Mouse (Mus musculus) liver, embryonic 12.5 days (tissue): ENCODE measurements around the gene Atp7b. TPM values are rescaled to one million over a fixed set of nuclear protein-coding genes. Genes with fewer than 3 reads are reported as not detected.

Source experiments
- ATAC-seq: fragments of 200-750 bp; cut with Nextera tagmentation; 2 replicates; pipeline ENCODE4 v1.8.0; 2017; ENCODE audit warnings: moderate number of reproducible peaks, mild to moderate bottlenecking, moderate library complexity
- H3K27ac ChIP-seq: fragments of 300-500 bp; sonication (generic); 2 replicates; pipeline ENCODE4 v1.5.1; 2016; ENCODE audit warnings: mild to moderate bottlenecking
- H3K27me3 ChIP-seq: fragments of 300-500 bp; sonication (generic); replicated peaks from 2 replicates; pipeline ENCODE4 v1.6.1; 2016; ENCODE audit warnings: mild to moderate bottlenecking, moderate library complexity
- H3K36me3 ChIP-seq: fragments of 300-500 bp; sonication (generic); 2 replicates; pipeline ENCODE4 v1.6.1; 2016; ENCODE audit warnings: mild to moderate bottlenecking, moderate library complexity
- H3K4me1 ChIP-seq: fragments of 300-500 bp; sonication (generic); 2 replicates; pipeline ENCODE4 v1.6.1; 2016
- H3K4me2 ChIP-seq: fragments of 300-500 bp; sonication (generic); 2 replicates; pipeline ENCODE4 v1.6.1; 2016; ENCODE audit warnings: mild to moderate bottlenecking, moderate library complexity
- H3K4me3 ChIP-seq: fragments of 300-500 bp; sonication (generic); 2 replicates; pipeline ENCODE4 v1.5.1; 2016; ENCODE audit warnings: mild to moderate bottlenecking, moderate library complexity
- H3K9ac ChIP-seq: fragments of 300-500 bp; sonication (generic); 2 replicates; pipeline ENCODE4 v1.6.1; 2016; ENCODE audit warnings: mild to moderate bottlenecking, moderate library complexity
- H3K9me3 ChIP-seq: fragments of 300-500 bp; sonication (generic); replicated peaks from 2 replicates; pipeline ENCODE4 v1.6.1; 2016; ENCODE audit warnings: mild to moderate bottlenecking, moderate library complexity
- WGBS: fragments of 180-500 bp; shearing (Covaris S2); methylation state at CpG from one replicate; pipeline ENCODE4 v1.1.7; 2016; ENCODE audit not compliant: insufficient replicate concordance; 5-methylcytosine and 5-hydroxymethylcytosine counted together
- polyA plus RNA-seq: library from polyadenylated mRNA; unstranded; fragments of >200 nt; fragmentation: Nextera tagmentation; extraction: Ambion mirVana; gene quantifications from 2 replicates; pipeline ENCODE4 v1.2.1, GENCODE M21; 2016

Atp7b gene
- polyA plus RNA-seq, 1 experiment from 2014 or later: 14.3 TPM

DNA sequence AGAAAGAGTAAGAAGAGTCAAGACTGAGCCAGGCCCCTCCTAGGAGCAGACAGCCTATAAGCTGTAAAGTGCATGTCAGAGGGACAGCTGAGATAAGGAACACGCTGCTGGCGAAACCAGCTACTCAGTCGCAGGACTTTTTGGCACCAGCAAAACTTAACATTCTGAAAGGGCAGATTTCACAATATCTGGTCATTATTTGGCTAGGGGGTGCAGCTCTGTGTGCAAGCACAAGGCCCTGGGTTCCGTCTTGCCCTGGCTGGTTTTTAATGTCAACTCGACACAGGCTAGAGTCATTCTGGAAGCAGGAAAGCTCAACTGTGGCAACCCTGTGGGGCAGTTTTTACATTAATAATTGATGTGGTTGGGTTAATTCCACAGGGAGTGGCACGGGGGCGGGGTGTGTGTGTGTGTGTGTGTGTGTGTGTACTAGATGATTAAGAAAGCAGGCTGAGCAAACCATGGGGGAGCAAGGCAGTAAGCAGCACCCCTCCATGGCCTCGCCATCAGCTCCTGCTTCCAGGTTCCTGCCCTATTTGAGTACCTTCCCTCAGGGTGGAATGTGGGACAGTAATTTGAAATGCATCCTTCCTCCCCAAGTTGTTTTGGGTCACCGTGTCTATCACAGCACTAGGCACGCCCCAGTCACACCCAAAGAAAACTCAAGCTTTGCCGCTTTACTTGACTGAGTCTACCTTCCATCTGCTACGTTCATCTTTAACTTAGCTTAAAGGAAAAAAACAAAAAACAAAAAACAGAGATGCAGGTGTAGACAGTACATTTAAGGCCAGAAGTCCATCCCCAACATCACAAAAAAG, 5.2 kb downstream of the Atp7b start:
- ATAC-seq: peak; percentile 74
- Histone ChIP-seq H3K4me3 (peak overlapping the region; percentile 38), H3K9ac (peak overlapping the region; percentile 53), H3K4me1 (peaks cover 63% of the 10 kb centered on the region), H3K36me3 (peaks cover 17% of the 10 kb centered on the region), H3K27me3 (no peaks in the 10 kb centered on the region), H3K27ac (peak overlapping the region; percentile 94), H3K9me3 (no peaks in the 10 kb centered on the region), H3K4me2 (peak overlapping the region; percentile 87)
- 34% methylated on average over 12 of the region's 12 CpGs for WGBS

DNA sequence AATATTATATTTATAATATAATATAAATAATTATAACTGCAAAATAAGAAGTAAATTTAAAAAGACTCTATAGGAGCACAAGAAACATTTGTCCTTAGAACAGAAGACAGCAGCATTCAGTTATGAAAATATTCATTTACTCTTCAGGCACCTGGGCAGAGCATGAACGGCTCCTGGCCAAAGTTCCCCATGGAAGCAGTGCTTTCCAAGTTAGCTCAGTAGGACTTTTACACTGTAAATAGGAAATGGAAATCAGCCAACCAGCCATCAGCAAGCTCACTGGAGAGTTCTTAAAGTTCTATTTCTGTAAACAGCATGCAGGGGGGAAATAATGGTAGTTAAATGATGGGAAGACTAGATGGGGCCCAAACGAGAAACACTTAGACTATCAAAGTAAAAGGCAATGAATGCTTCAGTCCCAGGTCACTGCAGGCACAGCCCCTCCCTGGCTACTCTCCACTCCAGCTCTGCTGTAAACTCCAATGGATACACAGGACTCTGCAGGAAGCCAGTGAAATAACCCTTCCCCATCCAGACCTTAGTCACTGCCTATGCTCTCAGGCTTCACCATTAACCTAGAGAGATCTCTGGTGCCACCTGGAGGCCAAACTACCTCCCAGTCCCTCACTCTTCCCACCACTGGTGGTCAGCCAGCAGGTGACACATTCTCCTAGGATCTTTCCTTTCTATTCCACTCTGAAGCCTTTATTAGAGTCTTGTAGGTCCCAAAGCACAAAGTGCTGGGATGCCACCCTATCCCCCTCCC, 12.2 kb downstream of the Atp7b start:
- peak; percentile 83 for ATAC-seq
- H3K4me2 ChIP-seq: no peak overlapping the region
- no peak overlapping the region for H3K9ac ChIP-seq
- H3K27ac ChIP-seq: no peak overlapping the region
- H3K36me3 ChIP-seq: peaks cover 15% of the 10 kb centered on the region
- H3K4me1 ChIP-seq: peaks cover 32% of the 10 kb centered on the region
- no peaks in the 10 kb centered on the region for H3K27me3 ChIP-seq
- no peaks in the 10 kb centered on the region for H3K9me3 ChIP-seq
- no peak overlapping the region for H3K4me3 ChIP-seq
- 70% methylated on average over 2 of the region's 2 CpGs for WGBS

DNA sequence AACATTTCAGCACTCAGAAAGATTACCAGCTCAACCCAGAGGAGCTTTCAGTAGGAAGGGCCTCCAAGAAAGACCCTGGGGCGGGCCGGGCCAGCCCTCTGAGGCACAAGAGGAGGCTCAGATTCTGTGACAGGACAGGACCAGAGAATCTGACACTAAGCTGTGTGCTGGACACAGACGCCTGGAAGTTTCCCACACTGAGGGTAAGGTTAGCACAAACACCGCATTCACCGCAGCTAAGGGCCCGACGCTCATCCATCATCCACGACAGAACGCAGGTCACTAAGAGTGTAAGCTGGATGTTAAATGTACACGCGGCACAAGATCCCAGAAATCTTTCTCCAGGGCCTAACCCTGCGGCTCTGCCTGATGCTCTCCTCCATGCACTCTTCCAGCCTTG, 16.4 kb downstream of the Atp7b start:
- Histone ChIP-seq H3K27ac (0 out of 2 replicates have a peak overlapping the region, but pooled peaks have one; percentile 40), H3K9me3 (no peaks in the 10 kb centered on the region), H3K36me3 (peaks cover 8% of the 10 kb centered on the region; the same call in 1 of the 2 replicates), H3K4me2 (no peak overlapping the region), H3K4me3 (no peak overlapping the region), H3K4me1 (peaks cover 53% of the 10 kb centered on the region), H3K27me3 (no peaks in the 10 kb centered on the region; the same call in 1 of the 2 replicates), H3K9ac (no peak overlapping the region)
- WGBS: 74% methylated on average over 12 of the region's 12 CpGs
- no peak for ATAC-seq

DNA sequence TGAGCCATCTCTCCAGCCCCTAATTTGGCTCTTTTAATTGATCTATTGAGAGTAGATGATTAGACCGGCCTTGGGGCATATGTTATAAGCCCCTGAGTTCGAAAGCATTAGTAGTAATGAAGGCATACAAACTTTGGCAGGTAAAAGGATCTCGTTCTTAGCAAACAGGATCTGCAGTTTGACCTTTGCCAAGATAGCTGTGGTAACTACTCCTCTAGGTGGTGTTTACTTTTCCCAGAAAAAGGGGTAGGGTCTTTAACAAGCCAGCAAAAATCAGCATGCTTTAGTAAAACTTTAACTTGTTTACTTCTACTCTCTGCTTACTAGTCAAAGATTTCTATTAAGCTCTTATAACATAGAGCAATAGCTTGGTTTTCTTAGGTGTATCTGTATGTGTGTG, 17.6 kb downstream of the Atp7b start:
- Histone ChIP-seq H3K27me3 (no peaks in the 10 kb centered on the region; the same call in 1 of the 2 replicates), H3K4me2 (no peak overlapping the region), H3K36me3 (peaks cover 16% of the 10 kb centered on the region; the same call in 1 of the 2 replicates), H3K9me3 (no peaks in the 10 kb centered on the region), H3K9ac (no peak overlapping the region), H3K27ac (no peak overlapping the region), H3K4me1 (peaks cover 46% of the 10 kb centered on the region), H3K4me3 (no peak overlapping the region)
- no peak for ATAC-seq
- WGBS: 66% methylated on average over 3 of the region's 3 CpGs

DNA sequence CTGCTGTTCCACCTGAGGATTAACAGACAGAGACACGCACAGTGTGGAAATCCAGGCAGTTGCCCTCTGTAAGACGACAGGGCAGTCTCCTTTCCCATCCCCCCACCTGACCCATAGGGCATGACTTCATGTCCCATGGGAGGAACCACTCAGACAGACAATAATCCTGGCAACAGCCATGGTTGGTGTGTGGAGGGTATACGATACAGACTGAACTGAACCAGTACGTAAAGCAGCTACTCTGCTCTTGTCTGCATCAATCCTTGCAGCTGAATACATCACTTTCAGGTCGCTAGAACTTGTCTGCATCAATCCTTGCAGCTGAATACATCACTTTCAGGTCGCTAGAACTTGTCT, 20.0 kb downstream of the Atp7b start:
- no peak overlapping the region for H3K4me3 ChIP-seq
- peaks cover 43% of the 10 kb centered on the region for H3K4me1 ChIP-seq
- ATAC-seq: no peak
- H3K9ac ChIP-seq: no peak overlapping the region
- no peaks in the 10 kb centered on the region; the same call in 1 of the 2 replicates for H3K27me3 ChIP-seq
- no peaks in the 10 kb centered on the region for H3K9me3 ChIP-seq
- no peak overlapping the region for H3K4me2 ChIP-seq
- 50% methylated on average over 6 of the region's 6 CpGs for WGBS
- H3K27ac ChIP-seq: peak overlapping the region; percentile 51; the same call in 1 of the 2 replicates
- peaks cover 34% of the 10 kb centered on the region; the same call in 1 of the 2 replicates for H3K36me3 ChIP-seq

DNA sequence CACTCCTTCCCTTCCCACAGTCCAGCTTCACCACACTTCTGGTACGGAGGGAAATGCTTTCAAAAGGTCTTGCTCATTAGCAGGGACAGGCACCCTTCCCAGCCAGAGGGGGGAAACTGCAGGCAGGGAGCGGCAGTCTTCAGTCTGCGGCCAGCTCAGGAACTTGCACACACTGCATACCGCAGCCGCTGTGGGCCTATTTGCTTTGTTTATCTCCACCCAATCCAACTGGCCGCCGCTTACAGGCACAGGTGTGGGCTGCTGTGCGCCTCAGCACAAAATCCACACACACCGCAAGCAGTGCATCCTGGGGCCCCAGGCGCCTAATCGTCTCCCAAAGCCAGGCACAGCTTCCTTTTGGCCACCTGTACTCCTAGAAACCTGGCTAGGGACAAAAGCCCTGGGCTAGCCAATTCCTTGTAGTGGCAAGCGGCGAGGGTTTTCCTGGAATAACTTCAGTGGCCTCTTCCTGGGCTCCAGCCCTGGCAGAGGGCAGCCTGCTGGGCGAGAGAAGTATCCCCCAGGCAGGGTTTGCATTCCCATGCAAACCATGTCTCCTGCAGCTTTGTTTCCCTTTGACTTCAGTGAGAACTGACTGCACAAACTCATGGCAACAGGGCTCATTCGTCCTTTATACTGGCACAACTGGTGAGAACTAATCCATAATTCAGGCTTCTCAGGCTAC, 20.5 kb downstream of the Atp7b start:
- WGBS: 24% methylated on average over 15 of the region's 15 CpGs
- H3K27me3 ChIP-seq: no peaks in the 10 kb centered on the region; the same call in 1 of the 2 replicates
- H3K9ac ChIP-seq: peak overlapping the region; percentile 31; the same call in 1 of the 2 replicates
- peak overlapping the region; percentile 34 for H3K4me2 ChIP-seq
- peaks cover 39% of the 10 kb centered on the region for H3K4me1 ChIP-seq
- peak; percentile 55 for ATAC-seq
- peaks cover 38% of the 10 kb centered on the region; the same call in 1 of the 2 replicates for H3K36me3 ChIP-seq
- H3K9me3 ChIP-seq: no peaks in the 10 kb centered on the region
- peak overlapping the region; percentile 23; the same call in 1 of the 2 replicates for H3K4me3 ChIP-seq
- H3K27ac ChIP-seq: peak overlapping the region; percentile 51; the same call in 1 of the 2 replicates

DNA sequence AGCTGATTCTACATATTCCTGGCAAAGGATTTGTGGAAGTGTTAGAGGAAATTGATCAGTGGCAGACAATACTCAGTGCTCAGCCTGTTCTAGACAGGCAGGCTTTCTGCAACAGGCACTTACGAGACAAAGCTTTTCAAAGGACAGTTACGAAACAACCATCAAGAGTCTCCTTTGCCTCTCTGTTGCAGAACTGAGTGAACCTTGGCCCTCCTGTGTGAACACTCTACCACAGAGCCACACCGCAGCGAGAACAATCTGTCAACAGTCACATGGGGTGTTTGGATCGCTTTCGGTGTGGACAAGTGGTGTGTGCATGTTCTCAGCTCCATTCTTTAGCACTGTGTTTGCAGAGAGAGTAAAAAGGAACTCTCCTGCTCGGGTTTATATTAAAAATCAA, 23.1 kb downstream of the Atp7b start:
- no peaks in the 10 kb centered on the region for H3K9me3 ChIP-seq
- WGBS: 73% methylated on average over 7 of the region's 7 CpGs
- H3K4me2 ChIP-seq: no peak overlapping the region
- H3K4me3 ChIP-seq: no peak overlapping the region
- H3K36me3 ChIP-seq: peaks cover 45% of the 10 kb centered on the region; the same call in 1 of the 2 replicates
- H3K9ac ChIP-seq: no peak overlapping the region
- peak; percentile 46 for ATAC-seq
- peaks cover 19% of the 10 kb centered on the region for H3K4me1 ChIP-seq
- no peak overlapping the region; the same call in 1 of the 2 replicates for H3K27ac ChIP-seq
- no peaks in the 10 kb centered on the region; the same call in 1 of the 2 replicates for H3K27me3 ChIP-seq

DNA sequence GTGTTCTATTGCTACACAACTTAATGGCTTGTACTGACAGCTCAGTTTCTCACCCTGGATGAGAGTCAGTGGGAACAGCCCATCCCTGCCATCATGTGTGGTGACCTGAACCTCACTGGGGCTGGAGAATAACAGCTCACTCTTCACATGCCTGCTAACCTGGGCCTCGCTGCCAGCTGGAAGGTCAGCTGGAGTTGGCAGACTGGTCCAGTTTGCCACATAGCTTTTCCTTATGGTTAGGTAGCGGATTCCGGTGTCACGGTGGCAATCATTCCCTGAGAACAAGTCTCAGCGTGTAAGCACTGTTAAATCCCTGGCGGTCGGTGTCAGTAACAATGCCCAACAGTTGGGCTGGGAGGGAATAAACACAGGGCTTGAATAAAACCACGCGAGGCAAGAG, 24.0 kb downstream of the Atp7b start:
- Histone ChIP-seq H3K9me3 (no peaks in the 10 kb centered on the region), H3K4me1 (peaks cover 17% of the 10 kb centered on the region), H3K27me3 (no peaks in the 10 kb centered on the region; the same call in 1 of the 2 replicates), H3K9ac (no peak overlapping the region), H3K4me3 (no peak overlapping the region), H3K36me3 (peaks cover 46% of the 10 kb centered on the region; the same call in 1 of the 2 replicates), H3K4me2 (no peak overlapping the region), H3K27ac (no peak overlapping the region)
- ATAC-seq: no peak
- WGBS: 82% methylated on average over 9 of the region's 9 CpGs

DNA sequence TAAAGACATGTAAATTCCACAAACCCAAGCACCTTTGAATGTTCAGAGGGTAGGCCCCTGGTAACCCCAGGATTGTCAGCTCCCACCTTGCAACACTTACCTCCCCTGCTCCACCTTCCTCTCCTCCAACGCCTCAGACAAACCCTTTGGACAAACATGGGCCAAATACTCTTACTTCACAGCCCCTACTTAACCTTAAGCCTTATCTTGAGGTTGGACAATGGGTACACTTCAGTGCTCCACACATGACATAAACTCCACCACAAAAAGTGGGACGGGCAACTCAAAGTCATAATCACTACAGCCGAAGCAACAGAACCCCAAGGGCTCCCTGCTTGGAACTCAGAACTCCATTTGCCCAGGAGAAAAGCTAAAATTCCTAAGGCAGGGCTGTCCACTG, 29.1 kb downstream of the Atp7b start:
- Histone ChIP-seq H3K36me3 (peaks cover 64% of the 10 kb centered on the region), H3K9me3 (no peaks in the 10 kb centered on the region), H3K4me1 (no peaks in the 10 kb centered on the region), H3K27ac (no peak overlapping the region), H3K4me3 (no peak overlapping the region), H3K4me2 (no peak overlapping the region), H3K9ac (no peak overlapping the region), H3K27me3 (no peaks in the 10 kb centered on the region)
- no peak for ATAC-seq
- WGBS: 84% methylated on average over 3 of the region's 3 CpGs

DNA sequence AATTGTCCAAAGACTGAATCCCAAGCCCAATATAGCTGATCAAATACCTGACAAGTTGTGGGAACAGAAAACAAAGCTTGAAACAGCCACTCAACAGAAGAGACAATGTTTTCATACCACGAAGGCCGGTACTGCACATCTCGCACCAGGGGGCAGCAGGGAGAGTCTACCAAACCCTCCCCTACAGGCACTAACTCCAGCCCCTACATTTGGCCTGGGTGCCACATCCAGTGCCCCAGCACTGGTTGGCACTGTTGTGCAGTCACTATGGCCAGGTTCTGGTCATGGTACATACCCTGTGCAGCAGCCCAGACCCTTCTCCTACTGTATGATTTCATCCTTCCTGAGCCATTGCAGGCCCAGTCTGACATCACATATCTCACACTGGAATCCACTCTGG, 31.1 kb downstream of the Atp7b start:
- ATAC-seq: peak; percentile 30; the same call in 1 of the 2 replicates
- Histone ChIP-seq H3K9ac (no peak overlapping the region), H3K36me3 (peaks cover 64% of the 10 kb centered on the region), H3K4me1 (no peaks in the 10 kb centered on the region), H3K27ac (no peak overlapping the region), H3K27me3 (no peaks in the 10 kb centered on the region), H3K4me2 (no peak overlapping the region), H3K9me3 (no peaks in the 10 kb centered on the region), H3K4me3 (no peak overlapping the region)
- 87% methylated on average over 3 of the region's 3 CpGs for WGBS

DNA sequence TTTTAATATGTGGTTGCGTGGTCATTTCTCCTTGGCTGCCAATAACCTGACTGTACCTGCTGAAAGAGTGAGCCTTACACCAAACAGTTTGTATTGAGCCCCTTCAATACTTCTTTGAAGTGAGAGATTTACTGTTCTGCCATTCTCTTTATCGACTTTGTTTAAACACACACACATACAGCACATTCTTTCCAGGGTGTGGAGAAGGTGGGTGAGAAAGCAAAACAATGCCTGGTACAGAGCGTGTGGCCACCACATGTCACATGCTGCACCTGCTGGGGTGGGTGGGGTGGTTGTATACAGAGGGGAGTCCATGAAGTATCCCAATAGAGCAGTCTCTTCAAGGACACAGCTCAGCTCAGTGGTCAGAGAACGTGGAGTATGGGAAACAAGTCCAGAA, 34.9 kb downstream of the Atp7b start:
- Histone ChIP-seq H3K4me1 (no peaks in the 10 kb centered on the region), H3K9me3 (no peaks in the 10 kb centered on the region), H3K36me3 (peaks cover 84% of the 10 kb centered on the region), H3K27ac (no peak overlapping the region), H3K9ac (no peak overlapping the region), H3K4me2 (no peak overlapping the region), H3K4me3 (no peak overlapping the region), H3K27me3 (no peaks in the 10 kb centered on the region)
- no peak for ATAC-seq
- 68% methylated on average over 4 of the region's 4 CpGs for WGBS
